Mouse (Mus musculus) MEL-GATA-1-ER (cell line): ENCODE measurements around the gene Fbxo36.

Experiments used
- DNase-seq: peaks from one replicate; pipeline ENCODE4 v3.0.0-alpha.2; 2012; ENCODE audit warnings: low read depth; ENCODE audit errors: extremely low read depth

The Fbxo36 gene

GRCm38 (mm10) chr1:84839309-84840017 lies at the start of gene Fbxo36:
Fbxo36 (plus strand) TSS chr1:84839841.
- peak; percentile 89 for DNase-seq

- DNase-seq: no peak
These were observed 48.2 kb upstream of the Fbxo36 start for GRCm38 (mm10) chr1:84791393-84791792.

GRCm38 (mm10) chr1:84795335-84795734 lies 44.3 kb upstream of the Fbxo36 start:
- peak; percentile 13 for DNase-seq

- DNase-seq: no peak
These were observed 40.5 kb upstream of the Fbxo36 start for GRCm38 (mm10) chr1:84799166-84799565.

- no peak for DNase-seq
These were observed 35.9 kb upstream of the Fbxo36 start for GRCm38 (mm10) chr1:84803788-84804187.

GRCm38 (mm10) chr1:84817596-84817995 lies 22.0 kb upstream of the Fbxo36 start:
- DNase-seq: no peak

GRCm38 (mm10) chr1:84825091-84825490 lies 14.6 kb upstream of the Fbxo36 start:
- no peak for DNase-seq

- DNase-seq: no peak
These were observed 2.0 kb upstream of the Fbxo36 start for GRCm38 (mm10) chr1:84837523-84838145.

GRCm38 (mm10) chr1:84838156-84838555 lies 1.5 kb upstream of the Fbxo36 start:
- DNase-seq: peak; percentile 16

GRCm38 (mm10) chr1:84838621-84839151 lies 955 bp upstream of the Fbxo36 start:
- peak; percentile 57 for DNase-seq

GRCm38 (mm10) chr1:84840018-84840664 lies 500 bp downstream of the Fbxo36 start, which contains the start of gene Trip12:
Trip12 (minus strand) TSS chr1:84840516.
- DNase-seq: peak; percentile 41

- no peak for DNase-seq
These were observed 1.4 kb downstream of the Fbxo36 start for GRCm38 (mm10) chr1:84841061-84841460.

- DNase-seq: no peak
These were observed 3.7 kb downstream of the Fbxo36 start for GRCm38 (mm10) chr1:84843366-84843765.

- no peak for DNase-seq
These were observed 8.1 kb downstream of the Fbxo36 start for GRCm38 (mm10) chr1:84847698-84848097.

- DNase-seq: no peak
These were observed 8.7 kb downstream of the Fbxo36 start for GRCm38 (mm10) chr1:84848335-84848734.

- DNase-seq: no peak
These were observed 9.3 kb downstream of the Fbxo36 start for GRCm38 (mm10) chr1:84848801-84849455.

GRCm38 (mm10) chr1:84849804-84850203 lies 10.2 kb downstream of the Fbxo36 start:
- no peak for DNase-seq

- DNase-seq: no peak
These were observed 10.8 kb downstream of the Fbxo36 start for GRCm38 (mm10) chr1:84850471-84850870.

- DNase-seq: no peak
These were observed 12.0 kb downstream of the Fbxo36 start for GRCm38 (mm10) chr1:84851512-84852235.

GRCm38 (mm10) chr1:84853721-84854120 lies 14.1 kb downstream of the Fbxo36 start:
- no peak for DNase-seq

- no peak for DNase-seq
These were observed 15.3 kb downstream of the Fbxo36 start for GRCm38 (mm10) chr1:84854966-84855365.
